Mouse (Mus musculus) limb, embryonic 10.5 days (tissue): ENCODE results near the gene Chrm3. TPM values are rescaled to one million over a fixed set of nuclear protein-coding genes. Genes with fewer than 3 reads are reported as not detected.
"Not testable (repeated sequence)": the region's sequence is repeated elsewhere in the genome, so short reads cannot be mapped to it uniquely, and the experiment has no call there.

ENCODE experiments used
- DNase-seq: peaks from one replicate; pipeline ENCODE4 v3.0.0-alpha.2; 2017; ENCODE audit warnings: low spot score
- H3K27ac ChIP-seq: fragments of 300-500 bp; sonication (generic); 2 replicates; pipeline ENCODE4 v1.5.1; 2016; ENCODE audit warnings: mild to moderate bottlenecking
- H3K27me3 ChIP-seq: fragments of 300-500 bp; sonication (generic); 2 replicates; pipeline ENCODE4 v1.6.1; 2016; ENCODE audit warnings: low read depth, mild to moderate bottlenecking; ENCODE audit not compliant: poor library complexity, severe bottlenecking
- H3K36me3 ChIP-seq: fragments of 300-500 bp; sonication (generic); 2 replicates; pipeline ENCODE4 v1.6.1; 2016; ENCODE audit warnings: mild to moderate bottlenecking, moderate library complexity
- H3K4me1 ChIP-seq: fragments of 300-500 bp; sonication (generic); 2 replicates; pipeline ENCODE4 v1.6.1; 2016
- H3K4me3 ChIP-seq: fragments of 300-500 bp; sonication (generic); 2 replicates; pipeline ENCODE4 v1.5.1; 2016; ENCODE audit warnings: mild to moderate bottlenecking, moderate library complexity
- H3K9me3 ChIP-seq: fragments of 300-500 bp; sonication (generic); replicated peaks from 2 replicates; pipeline ENCODE4 v1.6.1; 2016; ENCODE audit warnings: mild to moderate bottlenecking
- WGBS: fragments of 180-500 bp; shearing (Covaris S2); methylation state at CpG from one replicate; pipeline ENCODE4 v1.1.7; 2016; 5-methylcytosine and 5-hydroxymethylcytosine counted together
- polyA plus RNA-seq: library from polyadenylated mRNA; unstranded; fragments of >200 nt; fragmentation: Nextera tagmentation; extraction: Ambion mirVana; gene quantifications from 2 replicates; pipeline ENCODE4 v1.2.1, GENCODE M21; 2016

Gene Chrm3
- polyA plus RNA-seq, 1 experiment from 2014 or later = not detected

DNA sequence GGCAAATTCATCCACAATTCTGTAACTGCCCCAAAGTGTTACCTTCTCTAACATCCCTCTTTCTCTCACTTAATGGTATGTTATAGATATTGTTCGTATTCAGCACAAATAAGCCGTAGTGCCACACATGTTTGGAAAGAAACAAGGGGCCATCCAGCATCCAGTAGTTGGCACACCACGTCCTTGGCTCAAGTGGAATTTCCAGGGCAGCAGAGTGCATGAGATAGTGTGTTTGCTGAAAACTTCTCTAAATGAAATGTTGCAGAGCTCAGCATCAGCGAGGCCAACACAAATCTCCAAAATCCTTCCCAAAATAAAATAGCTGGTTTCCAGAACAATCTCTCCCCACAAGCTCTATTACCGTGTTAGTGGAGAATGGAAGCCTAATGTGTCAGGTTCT is 473.4 kb downstream of the Chrm3 start:
- H3K36me3 ChIP-seq = no peaks in the 10 kb centered on the region
- no peak overlapping the region for H3K27ac ChIP-seq
- H3K4me3 ChIP-seq = no peak overlapping the region
- WGBS = 94% methylated on average over 5 of the region's 5 CpGs
- no peaks in the 10 kb centered on the region for H3K27me3 ChIP-seq
- DNase-seq = no peak
- no peaks in the 10 kb centered on the region for H3K4me1 ChIP-seq
- no peaks in the 10 kb centered on the region for H3K9me3 ChIP-seq

DNA sequence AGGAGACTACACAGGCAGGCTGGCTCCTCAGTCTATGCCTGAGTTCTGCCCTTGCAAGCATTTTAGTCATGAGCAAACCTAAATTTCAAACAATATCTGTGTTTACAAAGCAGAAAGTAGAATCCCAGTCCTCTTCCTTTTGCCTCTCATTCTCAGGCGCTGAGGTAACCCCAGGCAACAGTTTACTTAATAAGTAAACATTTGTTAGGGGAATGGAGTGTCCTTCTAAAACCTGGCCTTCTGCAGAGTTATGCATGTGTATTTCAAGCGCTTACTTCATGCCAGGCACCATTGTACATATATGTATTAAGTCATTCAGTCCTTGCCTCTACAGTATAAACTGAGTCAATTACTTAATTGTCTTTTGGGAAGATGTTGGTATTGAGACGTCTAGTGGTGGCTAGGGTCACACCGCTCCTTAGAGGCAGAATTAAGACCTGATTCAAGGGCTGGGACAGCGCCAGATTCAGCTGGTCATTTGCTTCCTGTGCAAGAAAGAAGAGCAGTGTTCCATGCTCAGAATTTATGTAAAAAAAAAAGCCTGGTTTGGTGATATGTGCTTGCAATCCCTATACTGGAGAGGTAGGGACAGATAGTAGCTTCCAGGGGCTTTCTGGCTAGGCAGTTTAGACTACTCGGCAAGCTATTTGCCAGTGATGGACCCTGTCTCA is 474.0 kb downstream of the Chrm3 start:
- no peak for DNase-seq
- Histone ChIP-seq H3K9me3 (no peaks in the 10 kb centered on the region), H3K27me3 (no peaks in the 10 kb centered on the region), H3K36me3 (no peaks in the 10 kb centered on the region), H3K4me3 (no peak overlapping the region), H3K27ac (no peak overlapping the region), H3K4me1 (no peaks in the 10 kb centered on the region)
- WGBS = 84% methylated on average over 6 of the region's 6 CpGs

DNA sequence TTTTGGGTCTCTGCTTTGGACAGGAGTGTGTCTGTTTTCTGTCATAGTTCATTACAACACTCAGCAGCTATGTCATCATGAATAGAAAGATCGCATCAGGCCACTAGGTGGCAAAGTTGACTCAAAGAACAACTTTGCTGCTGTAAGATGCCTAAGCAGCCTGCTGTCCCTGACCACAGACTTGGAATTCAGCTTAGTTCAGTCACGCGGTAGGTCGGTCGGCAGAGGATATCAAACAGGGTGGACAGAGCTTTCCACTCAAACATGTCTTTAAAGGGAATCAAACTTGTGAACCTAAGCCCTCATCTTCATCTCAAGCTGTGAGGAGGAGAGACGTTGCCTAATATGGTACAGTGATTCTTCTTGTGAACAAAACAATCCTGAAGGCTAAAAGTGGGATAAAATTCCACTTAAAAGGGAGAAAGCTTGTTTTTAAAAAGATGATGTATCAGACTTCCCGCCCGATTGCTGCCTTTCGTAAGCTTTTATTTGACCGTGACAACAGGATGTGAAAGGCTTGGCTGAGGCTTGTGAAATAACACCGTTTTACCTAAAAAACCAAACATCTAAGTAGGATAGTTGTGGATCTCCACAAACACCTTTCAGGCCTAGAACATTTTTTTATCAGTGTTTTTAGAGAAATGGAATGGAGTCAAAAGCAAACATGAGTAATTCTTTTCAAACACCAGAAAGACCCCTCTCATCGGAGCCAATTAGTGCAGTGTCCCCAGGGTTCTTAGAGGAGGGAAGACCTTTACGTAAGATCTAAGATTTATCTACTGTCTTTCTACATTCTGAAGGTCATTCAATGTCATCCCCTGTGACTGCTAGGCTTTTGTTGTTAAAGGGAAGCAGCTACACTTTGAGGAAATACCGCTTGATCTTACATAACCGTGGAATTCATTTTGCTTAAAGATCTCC is 478.0 kb downstream of the Chrm3 start:
- no peak overlapping the region for H3K4me3 ChIP-seq
- no peaks in the 10 kb centered on the region for H3K9me3 ChIP-seq
- H3K36me3 ChIP-seq = no peaks in the 10 kb centered on the region
- H3K27ac ChIP-seq = no peak overlapping the region
- 61% methylated on average over 15 of the region's 15 CpGs for WGBS
- no peaks in the 10 kb centered on the region for H3K27me3 ChIP-seq
- DNase-seq = peak; percentile 56
- H3K4me1 ChIP-seq = no peaks in the 10 kb centered on the region

DNA sequence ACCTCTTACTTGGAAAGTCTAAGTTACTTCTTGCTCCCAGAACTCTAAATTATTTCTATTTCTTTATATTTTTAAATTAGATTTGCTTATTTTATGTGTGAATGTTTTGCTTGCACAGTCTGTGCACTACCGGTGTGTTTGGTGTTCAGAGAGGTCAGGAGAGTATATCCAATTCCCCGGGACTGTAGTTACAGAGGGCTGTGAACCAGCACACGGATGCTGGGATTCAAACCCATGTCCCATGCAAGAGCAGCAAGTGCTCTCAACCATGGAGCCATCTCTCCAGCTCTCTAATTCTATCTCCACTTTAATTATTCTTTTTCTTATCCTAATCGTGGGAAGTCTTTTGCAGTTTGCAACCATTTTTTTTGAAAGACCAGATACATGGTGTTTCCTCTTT is 478.7 kb downstream of the Chrm3 start:
- Histone ChIP-seq H3K4me1 (no peaks in the 10 kb centered on the region), H3K9me3 (no peaks in the 10 kb centered on the region), H3K27me3 (no peaks in the 10 kb centered on the region), H3K4me3 (no peak overlapping the region), H3K36me3 (no peaks in the 10 kb centered on the region), H3K27ac (no peak overlapping the region)
- 67% methylated on average over 4 of the region's 4 CpGs for WGBS
- no peak for DNase-seq

DNA sequence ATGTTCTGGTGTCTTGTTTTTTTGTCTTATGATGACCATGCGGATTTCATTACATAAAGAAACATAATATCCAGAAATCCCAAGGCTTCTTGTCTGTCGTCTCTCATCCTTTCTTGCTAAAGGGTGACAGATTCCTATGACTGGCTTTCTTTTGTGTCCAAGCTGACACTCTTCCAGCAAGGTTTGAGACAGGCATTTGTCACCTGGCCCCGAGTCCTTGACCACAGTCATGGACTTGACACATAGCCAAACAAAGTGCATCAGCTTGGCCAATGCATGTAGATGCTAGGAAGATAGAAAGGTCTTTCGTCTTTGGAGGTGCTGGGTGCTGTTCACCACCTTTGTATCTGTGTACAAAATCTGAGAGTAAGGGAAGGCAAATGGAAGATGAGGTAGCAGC is 480.2 kb downstream of the Chrm3 start:
- DNase-seq = no peak
- H3K36me3 ChIP-seq = no peaks in the 10 kb centered on the region
- H3K4me1 ChIP-seq = no peaks in the 10 kb centered on the region
- no peak overlapping the region for H3K27ac ChIP-seq
- H3K9me3 ChIP-seq = no peaks in the 10 kb centered on the region
- 85% methylated on average over 4 of the region's 4 CpGs for WGBS
- H3K27me3 ChIP-seq = no peaks in the 10 kb centered on the region
- no peak overlapping the region for H3K4me3 ChIP-seq

DNA sequence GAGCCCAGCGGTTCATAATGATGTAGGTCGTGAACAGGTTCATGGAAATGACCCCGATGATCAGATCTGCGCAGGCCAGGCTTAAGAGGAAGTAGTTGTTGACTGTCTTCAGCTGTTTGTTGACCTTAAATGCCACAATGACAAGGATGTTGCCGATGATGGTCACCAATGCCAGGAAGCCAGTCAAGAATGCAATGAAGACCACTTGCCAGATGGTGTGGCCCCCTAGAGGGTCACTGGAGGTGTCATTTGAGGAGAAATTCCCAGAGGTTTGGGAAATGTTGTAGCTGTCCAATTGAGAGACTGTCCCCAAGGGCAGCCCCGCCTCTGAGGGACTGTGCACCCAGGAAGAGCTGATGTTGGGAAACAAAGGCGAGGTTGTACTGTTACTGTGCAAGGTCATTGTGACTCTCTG is 482.0 kb downstream of the Chrm3 start:
- Histone ChIP-seq H3K27ac (no peak overlapping the region), H3K4me1 (no peaks in the 10 kb centered on the region), H3K9me3 (no peaks in the 10 kb centered on the region), H3K36me3 (no peaks in the 10 kb centered on the region), H3K4me3 (no peak overlapping the region), H3K27me3 (no peaks in the 10 kb centered on the region)
- 92% methylated on average over 7 of the region's 7 CpGs for WGBS
- no peak for DNase-seq

DNA sequence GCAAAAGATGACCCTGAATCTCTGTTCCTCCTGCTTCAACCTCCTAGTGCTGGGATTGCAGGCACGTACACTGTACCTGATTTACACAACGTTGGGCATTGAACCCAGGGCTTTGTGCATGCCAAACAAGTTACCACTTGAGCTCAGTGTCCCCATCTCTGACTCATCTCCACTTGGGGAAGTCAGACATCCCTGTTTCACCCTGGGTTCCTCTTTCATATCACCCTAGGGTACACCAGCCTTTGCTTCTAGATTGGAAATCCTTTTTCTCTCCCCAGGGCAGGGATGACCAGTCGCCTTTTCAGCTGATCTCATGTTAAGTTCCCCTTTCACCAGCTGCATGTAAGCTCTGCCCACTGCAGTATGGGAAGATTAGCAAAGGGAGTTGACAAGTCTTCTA is 487.3 kb downstream of the Chrm3 start:
- H3K36me3 ChIP-seq = no peaks in the 10 kb centered on the region
- no peak for DNase-seq
- no peaks in the 10 kb centered on the region for H3K9me3 ChIP-seq
- WGBS = 78% methylated on average over 3 of the region's 3 CpGs
- no peaks in the 10 kb centered on the region for H3K27me3 ChIP-seq
- H3K4me3 ChIP-seq = no peak overlapping the region
- no peak overlapping the region for H3K27ac ChIP-seq
- H3K4me1 ChIP-seq = no peaks in the 10 kb centered on the region

DNA sequence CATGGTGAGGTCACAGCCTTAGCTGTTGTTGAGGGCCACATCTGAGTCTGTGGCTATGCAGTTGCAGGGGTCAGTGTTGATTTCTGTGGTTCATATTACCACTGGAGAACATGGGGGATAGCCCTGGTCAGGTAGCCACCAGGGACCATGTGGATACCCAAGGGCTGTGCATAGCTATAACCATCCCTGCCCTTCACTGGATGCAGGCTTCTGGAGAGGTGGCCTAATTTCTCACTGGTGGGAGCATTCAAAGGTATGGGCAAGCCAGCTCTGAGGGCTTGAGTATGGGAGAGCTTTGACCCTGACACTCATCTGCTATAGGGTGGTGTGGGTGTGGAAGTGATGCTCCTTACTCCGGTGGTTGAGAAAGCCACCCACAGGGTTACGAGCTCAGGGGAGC is 494.5 kb downstream of the Chrm3 start:
- 94% methylated on average over 2 of the region's 2 CpGs for WGBS
- DNase-seq = no peak
- no peak overlapping the region for H3K27ac ChIP-seq
- H3K4me3 ChIP-seq = no peak overlapping the region
- no peaks in the 10 kb centered on the region for H3K36me3 ChIP-seq
- no peaks in the 10 kb centered on the region for H3K27me3 ChIP-seq
- H3K9me3 ChIP-seq = no peaks in the 10 kb centered on the region
- H3K4me1 ChIP-seq = no peaks in the 10 kb centered on the region

DNA sequence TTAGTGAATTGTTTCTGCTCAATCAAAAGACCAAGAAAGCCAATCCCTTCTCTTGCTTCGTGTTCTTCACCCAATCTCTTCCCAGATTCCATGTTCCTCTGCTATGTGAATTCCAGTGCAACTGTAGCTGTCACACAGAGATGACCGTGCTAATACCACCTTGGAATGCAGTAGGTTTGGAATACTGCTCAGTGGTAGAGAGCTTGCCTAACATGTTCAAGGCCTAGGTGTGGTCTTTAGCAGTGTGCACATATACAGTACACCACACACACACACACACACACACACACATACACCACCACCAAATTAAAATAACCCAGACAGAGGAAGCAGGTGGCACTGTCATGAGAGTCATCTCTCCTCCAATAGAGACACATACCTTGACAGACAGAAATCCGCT is 513.1 kb downstream of the Chrm3 start:
- no peaks in the 10 kb centered on the region for H3K9me3 ChIP-seq

DNA sequence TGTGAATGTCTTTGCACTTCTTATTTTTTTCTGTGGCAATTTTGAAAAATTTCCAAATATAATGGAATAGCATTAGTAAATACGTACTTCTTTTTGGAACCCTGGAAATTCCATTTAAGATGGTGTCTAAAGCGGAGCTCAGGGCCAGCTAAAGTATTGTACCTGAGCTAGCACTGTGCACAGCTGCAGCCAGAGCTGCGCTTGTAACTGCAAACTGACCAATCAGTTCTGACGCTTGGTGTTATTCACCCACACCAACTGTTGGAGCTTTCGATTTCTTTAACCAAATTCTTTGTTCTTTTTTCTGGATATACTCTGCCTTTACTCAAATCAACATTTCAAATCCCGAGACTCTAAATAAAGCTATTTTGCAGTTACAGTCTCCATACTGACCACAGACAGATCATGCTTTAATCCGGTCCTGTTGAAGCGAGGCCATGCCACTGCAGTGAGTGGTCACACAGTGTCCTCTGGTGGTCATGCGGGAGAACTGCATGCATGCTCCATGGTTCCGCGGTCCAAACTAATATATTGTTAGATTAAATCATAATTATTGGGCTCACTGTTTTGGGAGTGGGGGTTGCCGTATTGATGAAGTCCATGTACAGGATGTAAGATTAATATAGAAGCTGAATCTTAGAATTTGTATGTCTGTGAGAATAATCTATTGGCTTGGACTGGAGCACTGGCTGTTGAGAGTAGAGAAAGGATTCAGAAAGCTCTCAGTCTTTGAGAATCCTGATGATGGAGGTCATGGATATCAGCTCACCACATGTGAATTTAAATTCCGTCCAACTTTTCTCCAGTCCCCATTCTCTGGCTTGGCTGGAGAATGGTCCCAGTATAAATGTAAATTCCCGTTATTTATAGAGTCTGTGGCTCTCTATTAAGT is 513.9 kb downstream of the Chrm3 start:
- H3K4me1 ChIP-seq = no peaks in the 10 kb centered on the region
- DNase-seq = peak; percentile 74
- no peak overlapping the region for H3K4me3 ChIP-seq
- no peak overlapping the region for H3K27ac ChIP-seq
- 44% methylated on average over 14 of the region's 14 CpGs for WGBS
- no peaks in the 10 kb centered on the region for H3K36me3 ChIP-seq
- H3K9me3 ChIP-seq = no peaks in the 10 kb centered on the region
- no peaks in the 10 kb centered on the region for H3K27me3 ChIP-seq

More for the DNA sequence above, 513.1 kb downstream of the Chrm3 start:
- 87% methylated on average over 3 of the region's 3 CpGs for WGBS
- Histone ChIP-seq H3K4me1 (no peaks in the 10 kb centered on the region), H3K27me3 (no peaks in the 10 kb centered on the region), H3K27ac (no peak overlapping the region), H3K4me3 (no peak overlapping the region), H3K36me3 (no peaks in the 10 kb centered on the region)
- DNase-seq = no peak

DNA sequence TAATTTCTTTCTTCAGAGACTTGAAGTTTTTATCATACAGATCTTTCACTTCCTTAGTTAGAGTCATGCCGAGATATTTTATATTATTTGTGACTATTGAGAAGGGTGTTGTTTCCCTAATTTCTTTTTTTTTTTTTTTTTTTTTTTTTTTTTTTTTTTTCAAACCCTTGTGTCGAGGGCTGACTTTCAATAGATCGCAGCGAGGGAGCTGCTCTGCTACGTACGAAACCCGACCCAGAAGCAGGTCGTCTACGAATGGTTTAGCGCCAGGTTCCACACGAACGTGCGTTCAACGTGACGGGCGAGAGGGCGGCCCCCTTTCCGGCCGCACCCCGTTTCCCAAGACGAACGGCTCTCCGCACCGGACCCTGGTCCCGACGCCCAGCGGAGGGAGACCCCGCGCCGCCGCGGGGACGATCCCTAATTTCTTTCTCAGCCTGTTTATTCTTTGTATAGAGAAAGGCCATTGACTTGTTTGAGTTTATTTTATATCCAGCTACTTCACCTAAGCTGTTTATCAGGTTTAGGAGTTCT is 526.4 kb downstream of the Chrm3 start:
- peak; percentile 44 for DNase-seq
- not testable (repeated sequence) for H3K9me3 ChIP-seq, H3K27ac ChIP-seq, H3K27me3 ChIP-seq, H3K4me1 ChIP-seq, H3K36me3 ChIP-seq, H3K4me3 ChIP-seq
- 74% methylated on average over 33 of the region's 33 CpGs for WGBS

DNA sequence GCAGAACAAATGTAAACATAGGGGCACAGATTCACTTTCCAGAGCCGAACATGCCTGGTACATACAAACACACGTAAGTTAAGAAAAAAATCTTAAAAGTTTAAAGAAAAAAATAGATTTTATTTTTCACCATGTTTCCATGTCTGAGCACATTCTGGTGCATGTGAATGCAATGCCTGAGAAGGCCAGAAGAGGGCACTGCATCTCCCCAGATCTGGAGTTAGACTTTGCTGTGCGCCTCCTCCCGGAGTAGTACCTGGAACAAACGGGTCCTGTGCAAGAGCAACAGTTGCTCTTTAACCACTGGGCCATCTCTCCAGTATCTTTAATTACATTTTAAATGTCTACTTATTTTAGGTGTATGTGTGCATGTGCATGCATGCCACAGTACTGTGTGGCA is 534.4 kb downstream of the Chrm3 start:
- 65% methylated on average over 5 of the region's 5 CpGs for WGBS
- Histone ChIP-seq H3K4me3 (no peak overlapping the region), H3K27me3 (no peaks in the 10 kb centered on the region), H3K27ac (no peak overlapping the region), H3K9me3 (no peaks in the 10 kb centered on the region), H3K36me3 (no peaks in the 10 kb centered on the region), H3K4me1 (no peaks in the 10 kb centered on the region)
- DNase-seq = peak; percentile 45
